Mouse (Mus musculus): ENCODE measurements around the gene Cadm4. TPM values are rescaled to one million over a fixed set of nuclear protein-coding genes. Genes with fewer than 3 reads are reported as not detected.

Gene Cadm4
- polyA plus RNA-seq, 1 experiment: 160 TPM

GRCm38 (mm10) chr7:24530062-24530931 lies 48.5 kb downstream of the Cadm4 start, which contains the start of gene Irgq:
Gene Irgq, plus strand, starts transcription at chr7:24530689.
- H3K79me3 ChIP-seq (ENCODE audit: low read depth): no peaks in the 10 kb centered on the region
- no peaks in the 10 kb centered on the region for H3K36me3 ChIP-seq (ENCODE audit: control insufficient read depth, insufficient read depth)
- no peaks in the 10 kb centered on the region for H3K27me3 ChIP-seq (ENCODE audit: control insufficient read depth, insufficient read depth, insufficient read length)
- TF ChIP-seq CTCF (IDR thresholded peaks at IDR 0.05; ENCODE audit: control insufficient read depth, insufficient read depth, insufficient read length) (no peak), MAX (IDR thresholded peaks at IDR 0.05) (peak; percentile 94), MYOD1 (IDR thresholded peaks at IDR 0.05; ENCODE audit: control insufficient read depth, insufficient read length, low read depth) (no peak), CEBPB (IDR thresholded peaks at IDR 0.05; ENCODE audit: low read depth) (no peak), MYOG (IDR thresholded peaks at IDR 0.05; ENCODE audit: control insufficient read depth, extremely low read depth, insufficient read length) (no peak)
- peak within 1 kb of the TSS; percentile 43 for H3K4me3 ChIP-seq (ENCODE audit: insufficient read depth, poor library complexity, severe bottlenecking)
- H3ac ChIP-seq (ENCODE audit: control insufficient read depth, insufficient read length, low read depth): peak within 1 kb of the TSS; percentile 74
- peaks cover 7% of the 10 kb centered on the region for H3K79me2 ChIP-seq (ENCODE audit: control insufficient read depth, insufficient read depth)

GRCm38 (mm10) chr7:24531211-24531971 lies 49.6 kb downstream of the Cadm4 start:
- H3K36me3 ChIP-seq (ENCODE audit: control insufficient read depth, insufficient read depth): no peaks in the 10 kb centered on the region

GRCm38 (mm10) chr7:24533031-24533571 lies 51.3 kb downstream of the Cadm4 start:
- no peaks in the 10 kb centered on the region for H3K36me3 ChIP-seq (ENCODE audit: control insufficient read depth, insufficient read depth)
- no peak for TF ChIP-seq MYOG (IDR thresholded peaks at IDR 0.05; ENCODE audit: control insufficient read depth, extremely low read depth, insufficient read length)
- no peak for TF ChIP-seq MYOD1 (IDR thresholded peaks at IDR 0.05; ENCODE audit: control insufficient read depth, insufficient read length, low read depth)
- TF ChIP-seq USF1 (IDR thresholded peaks at IDR 0.05; ENCODE audit: low read depth): no peak
- no peak for TF ChIP-seq CTCF (IDR thresholded peaks at IDR 0.05; ENCODE audit: control insufficient read depth, insufficient read depth, insufficient read length)
- no peak for TF ChIP-seq FOSL1 (IDR thresholded peaks at IDR 0.05; ENCODE audit: insufficient read depth, low read length, poor library complexity, severe bottlenecking)
- no peak for TF ChIP-seq CEBPB (IDR thresholded peaks at IDR 0.05; ENCODE audit: low read depth)
- no peak for TF ChIP-seq MAX (IDR thresholded peaks at IDR 0.05)
- peaks cover 7% of the 10 kb centered on the region for H3K79me2 ChIP-seq (ENCODE audit: control insufficient read depth, insufficient read depth)
- H3K27me3 ChIP-seq (ENCODE audit: control insufficient read depth, insufficient read depth, insufficient read length): no peaks in the 10 kb centered on the region
- H3K4me3 ChIP-seq (ENCODE audit: insufficient read depth, poor library complexity, severe bottlenecking): no peak overlapping the region
- no peaks in the 10 kb centered on the region for H3K79me3 ChIP-seq (ENCODE audit: low read depth)
- H3ac ChIP-seq (ENCODE audit: control insufficient read depth, insufficient read length, low read depth): no peak overlapping the region

More at GRCm38 (mm10) chr7:24531211-24531971, 49.6 kb downstream of the Cadm4 start:
- Histone ChIP-seq H3K27me3 (ENCODE audit: control insufficient read depth, insufficient read depth, insufficient read length) (no peaks in the 10 kb centered on the region), H3K79me3 (ENCODE audit: low read depth) (no peaks in the 10 kb centered on the region), H3K79me2 (ENCODE audit: control insufficient read depth, insufficient read depth) (peaks cover 7% of the 10 kb centered on the region), H3K4me3 (ENCODE audit: insufficient read depth, poor library complexity, severe bottlenecking) (peak overlapping the region; percentile 43), H3ac (ENCODE audit: control insufficient read depth, insufficient read length, low read depth) (peak overlapping the region; percentile 53)
- TF ChIP-seq MAX (IDR thresholded peaks at IDR 0.05) (no peak), MYOG (IDR thresholded peaks at IDR 0.05; ENCODE audit: control insufficient read depth, extremely low read depth, insufficient read length) (no peak), MYOD1 (IDR thresholded peaks at IDR 0.05; ENCODE audit: control insufficient read depth, insufficient read length, low read depth) (no peak), CTCF (IDR thresholded peaks at IDR 0.05; ENCODE audit: control insufficient read depth, insufficient read depth, insufficient read length) (peak; percentile 96), USF1 (IDR thresholded peaks at IDR 0.05; ENCODE audit: low read depth) (no peak), CEBPB (IDR thresholded peaks at IDR 0.05; ENCODE audit: low read depth) (no peak)

- Histone ChIP-seq H3K27me3 (ENCODE audit: control insufficient read depth, insufficient read depth, insufficient read length) (no peaks in the 10 kb centered on the region), H3K36me3 (ENCODE audit: control insufficient read depth, insufficient read depth) (no peaks in the 10 kb centered on the region), H3K79me3 (ENCODE audit: low read depth) (no peaks in the 10 kb centered on the region), H3K79me2 (ENCODE audit: control insufficient read depth, insufficient read depth) (peaks cover 7% of the 10 kb centered on the region), H3ac (ENCODE audit: control insufficient read depth, insufficient read length, low read depth) (no peak overlapping the region), H3K4me3 (ENCODE audit: insufficient read depth, poor library complexity, severe bottlenecking) (no peak overlapping the region)
- TF ChIP-seq MYOD1 (IDR thresholded peaks at IDR 0.05; ENCODE audit: control insufficient read depth, insufficient read length, low read depth) (no peak), CTCF (IDR thresholded peaks at IDR 0.05; ENCODE audit: control insufficient read depth, insufficient read depth, insufficient read length) (no peak), CEBPB (IDR thresholded peaks at IDR 0.05; ENCODE audit: low read depth) (no peak), MAX (IDR thresholded peaks at IDR 0.05) (no peak), USF1 (IDR thresholded peaks at IDR 0.05; ENCODE audit: low read depth) (no peak), MYOG (IDR thresholded peaks at IDR 0.05; ENCODE audit: control insufficient read depth, extremely low read depth, insufficient read length) (no peak), FOSL1 (IDR thresholded peaks at IDR 0.05; ENCODE audit: insufficient read depth, low read length, poor library complexity, severe bottlenecking) (no peak)
Observed at GRCm38 (mm10) chr7:24533806-24534205, 52.0 kb downstream of the Cadm4 start.

GRCm38 (mm10) chr7:24534301-24534700 lies 52.5 kb downstream of the Cadm4 start:
- Histone ChIP-seq H3ac (ENCODE audit: control insufficient read depth, insufficient read length, low read depth) (no peak overlapping the region), H3K4me3 (ENCODE audit: insufficient read depth, poor library complexity, severe bottlenecking) (no peak overlapping the region), H3K27me3 (ENCODE audit: control insufficient read depth, insufficient read depth, insufficient read length) (no peaks in the 10 kb centered on the region), H3K36me3 (ENCODE audit: control insufficient read depth, insufficient read depth) (no peaks in the 10 kb centered on the region), H3K79me2 (ENCODE audit: control insufficient read depth, insufficient read depth) (peaks cover 5% of the 10 kb centered on the region), H3K79me3 (ENCODE audit: low read depth) (no peaks in the 10 kb centered on the region)
- no peak for TF ChIP-seq MYOG (IDR thresholded peaks at IDR 0.05; ENCODE audit: control insufficient read depth, extremely low read depth, insufficient read length)
- no peak for TF ChIP-seq MYOD1 (IDR thresholded peaks at IDR 0.05; ENCODE audit: control insufficient read depth, insufficient read length, low read depth)
- TF ChIP-seq CTCF (IDR thresholded peaks at IDR 0.05; ENCODE audit: control insufficient read depth, insufficient read depth, insufficient read length): no peak
- TF ChIP-seq USF1 (IDR thresholded peaks at IDR 0.05; ENCODE audit: low read depth): no peak
- no peak for TF ChIP-seq FOSL1 (IDR thresholded peaks at IDR 0.05; ENCODE audit: insufficient read depth, low read length, poor library complexity, severe bottlenecking)
- TF ChIP-seq MAX (IDR thresholded peaks at IDR 0.05): no peak
- TF ChIP-seq CEBPB (IDR thresholded peaks at IDR 0.05; ENCODE audit: low read depth): no peak

Measured in C2C12 (cell line).